In the genomic region with DNA sequence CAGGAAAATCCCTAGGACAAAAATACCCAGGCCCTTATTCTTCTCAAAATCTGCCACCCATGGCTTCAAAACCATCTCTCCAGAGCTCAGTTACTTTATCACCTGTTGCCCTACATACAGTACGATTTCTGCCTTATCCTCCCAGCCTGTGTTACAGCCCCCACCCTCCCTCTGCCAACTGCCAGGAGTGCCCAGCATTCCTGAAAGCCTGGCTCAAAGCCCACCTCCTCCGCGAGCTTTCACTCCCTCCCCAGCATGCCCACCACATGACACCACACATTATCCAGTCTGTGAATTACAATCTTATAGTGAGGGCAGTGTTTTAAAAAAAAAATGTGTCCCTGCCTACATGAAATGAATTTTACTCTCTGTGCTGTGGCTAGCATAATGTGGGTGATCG, we compare ENCODE assay signal across 9 mouse cellular contexts.
DNase-seq lines count a peak whose midpoint lies in the region; ATAC-seq and TF ChIP-seq lines count a peak whose summit lies in the region.
"Had no signal": no experiment of that assay in that cellular context is flagged by ENCODE, and none has a peak within 500 bp of the region (broad histone marks: within the 10 kb centered on the region; RNA-seq: fewer than 3 reads in every experiment).

No protein-coding gene starts in this region.

- no peaks in the 10 kb centered on the region for H3K9me3 ChIP-seq in forebrain, embryonic 15.5 days
- no peaks in the 10 kb centered on the region for H3K9me3 ChIP-seq in forebrain, embryonic 12.5 days
- H3K9me3 ChIP-seq in neural tube, embryonic 13.5 days: no peaks in the 10 kb centered on the region
- no peaks in the 10 kb centered on the region for H3K9me3 ChIP-seq in neural tube, embryonic 15.5 days (replicated peaks)
- H3K9me3 ChIP-seq in liver, embryonic 11.5 days (ENCODE audit: control insufficient read depth, low read length): no peaks in the 10 kb centered on the region; the same call in 1 of the 2 replicates
- no peaks in the 10 kb centered on the region for H3K9me3 ChIP-seq in kidney, embryonic 16.5 days (ENCODE audit: low read length)

- ATAC-seq in forebrain, embryonic 15.5 days (replicated peaks): peak; percentile 90
- ATAC-seq in forebrain, embryonic 12.5 days (ENCODE audit: low FRiP score): no peak
- peak; percentile 84 for ATAC-seq in neural tube, embryonic 13.5 days (ENCODE audit: low read depth)
- no peak for ATAC-seq in neural tube, embryonic 15.5 days (ENCODE audit: low FRiP score)
- no peak for ATAC-seq in liver, embryonic 11.5 days (replicated peaks; ENCODE audit: low FRiP score)
- no peak for ATAC-seq in kidney, embryonic 16.5 days (ENCODE audit: low FRiP score, low TSS enrichment)

- no peak overlapping the region for H3K4me3 ChIP-seq in forebrain, embryonic 15.5 days
- H3K4me3 ChIP-seq in forebrain, embryonic 12.5 days (replicated peaks): no peak overlapping the region
- no peak overlapping the region for H3K4me3 ChIP-seq in neural tube, embryonic 13.5 days
- no peak overlapping the region for H3K4me3 ChIP-seq in neural tube, embryonic 15.5 days (replicated peaks)
- H3K4me3 ChIP-seq in left cerebral cortex, adult 2 months: no peak overlapping the region
- H3K4me3 ChIP-seq in liver, embryonic 11.5 days (ENCODE audit: low read depth, low read length): no peak overlapping the region
- no peak overlapping the region for H3K4me3 ChIP-seq in kidney, embryonic 16.5 days (ENCODE audit: low read length)
- H3K4me3 ChIP-seq: limb, embryonic 12.5 days had no signal

- intact Hi-C loops in left cerebral cortex, adult 2 months (cut with DNase I): no loop called here

- no peaks in the 10 kb centered on the region for H3K36me3 ChIP-seq in forebrain, embryonic 15.5 days
- H3K36me3 ChIP-seq in forebrain, embryonic 12.5 days (replicated peaks): no peaks in the 10 kb centered on the region
- no peaks in the 10 kb centered on the region for H3K36me3 ChIP-seq in neural tube, embryonic 13.5 days
- H3K36me3 ChIP-seq in neural tube, embryonic 15.5 days: no peaks in the 10 kb centered on the region
- no peaks in the 10 kb centered on the region for H3K36me3 ChIP-seq in liver, embryonic 11.5 days (ENCODE audit: control insufficient read depth, insufficient read depth, low read length)
- no peaks in the 10 kb centered on the region for H3K36me3 ChIP-seq in kidney, embryonic 16.5 days (ENCODE audit: insufficient read depth, low read length)
- H3K36me3 ChIP-seq: limb, embryonic 12.5 days had no signal

- H3K4me1 ChIP-seq in forebrain, embryonic 15.5 days: peaks cover 5% of the 10 kb centered on the region; the same call in 1 of the 2 replicates
- no peaks in the 10 kb centered on the region for H3K4me1 ChIP-seq in forebrain, embryonic 12.5 days
- H3K4me1 ChIP-seq in neural tube, embryonic 13.5 days (replicated peaks): 0 out of 2 replicates have a peak, but pooled peaks cover 3% of the 10 kb centered on the region
- H3K4me1 ChIP-seq in neural tube, embryonic 15.5 days: no peaks in the 10 kb centered on the region; the same call in 1 of the 2 replicates
- no peaks in the 10 kb centered on the region for H3K4me1 ChIP-seq in liver, embryonic 11.5 days (replicated peaks; ENCODE audit: control insufficient read depth, insufficient read depth, low read length)
- no peaks in the 10 kb centered on the region for H3K4me1 ChIP-seq in kidney, embryonic 16.5 days (ENCODE audit: insufficient read depth, low read length)
- H3K4me1 ChIP-seq: limb, embryonic 12.5 days had no signal

- H3K27ac ChIP-seq in forebrain, embryonic 15.5 days (replicated peaks): no peak overlapping the region
- H3K27ac ChIP-seq in forebrain, embryonic 12.5 days: no peak overlapping the region
- no peak overlapping the region for H3K27ac ChIP-seq in neural tube, embryonic 13.5 days (replicated peaks)
- no peak overlapping the region for H3K27ac ChIP-seq in neural tube, embryonic 15.5 days (replicated peaks)
- H3K27ac ChIP-seq in left cerebral cortex, adult 2 months: no peak overlapping the region
- H3K27ac ChIP-seq in liver, embryonic 11.5 days (ENCODE audit: low read depth, low read length): no peak overlapping the region
- no peak overlapping the region for H3K27ac ChIP-seq in kidney, embryonic 16.5 days (ENCODE audit: low read length)
- H3K27ac ChIP-seq: limb, embryonic 12.5 days had no signal

- no peak overlapping the region for H3K9ac ChIP-seq in forebrain, embryonic 15.5 days (replicated peaks)
- no peak overlapping the region for H3K9ac ChIP-seq in forebrain, embryonic 12.5 days
- H3K9ac ChIP-seq in neural tube, embryonic 13.5 days: no peak overlapping the region
- no peak overlapping the region for H3K9ac ChIP-seq in neural tube, embryonic 15.5 days (replicated peaks)
- no peak overlapping the region for H3K9ac ChIP-seq in liver, embryonic 11.5 days (ENCODE audit: low read depth, low read length)
- H3K9ac ChIP-seq in kidney, embryonic 16.5 days (replicated peaks; ENCODE audit: low read length): no peak overlapping the region
- H3K9ac ChIP-seq: limb, embryonic 12.5 days had no signal

- peak; percentile 20 to 34 for DNase-seq in left cerebral cortex, adult 2 months (ENCODE audit: extremely low spot score in 1 of 2, low spot score in 2 of 2)
- DNase-seq in right cerebral cortex, postnatal 36 days (ENCODE audit: low spot score in 2 of 2): peak; percentile 50 to 51
- no peak for DNase-seq in liver, embryonic 11.5 days (ENCODE audit: low spot score)

- no peak overlapping the region for H3K4me2 ChIP-seq in forebrain, embryonic 15.5 days (replicated peaks)
- H3K4me2 ChIP-seq in forebrain, embryonic 12.5 days: no peak overlapping the region
- no peak overlapping the region for H3K4me2 ChIP-seq in neural tube, embryonic 13.5 days
- H3K4me2 ChIP-seq in neural tube, embryonic 15.5 days: no peak overlapping the region
- no peak overlapping the region for H3K4me2 ChIP-seq in liver, embryonic 11.5 days
- no peak overlapping the region for H3K4me2 ChIP-seq in kidney, embryonic 16.5 days (replicated peaks; ENCODE audit: low read depth, low read length)
- H3K4me2 ChIP-seq: limb, embryonic 12.5 days had no signal

- WGBS in forebrain, embryonic 15.5 days: 19% methylated on average over 4 of the region's 4 CpGs
- WGBS in forebrain, embryonic 12.5 days: 81% methylated on average over 4 of the region's 4 CpGs
- WGBS in neural tube, embryonic 13.5 days: 68% methylated on average over 4 of the region's 4 CpGs
- 50% methylated on average over 4 of the region's 4 CpGs for WGBS in neural tube, embryonic 15.5 days
- WGBS in liver, embryonic 11.5 days: 83% methylated on average over 4 of the region's 4 CpGs
- WGBS in kidney, embryonic 16.5 days: 59% methylated on average over 4 of the region's 4 CpGs

- no peaks in the 10 kb centered on the region for H3K27me3 ChIP-seq in forebrain, embryonic 15.5 days
- H3K27me3 ChIP-seq in forebrain, embryonic 12.5 days: no peaks in the 10 kb centered on the region
- no peaks in the 10 kb centered on the region for H3K27me3 ChIP-seq in neural tube, embryonic 13.5 days
- no peaks in the 10 kb centered on the region for H3K27me3 ChIP-seq in neural tube, embryonic 15.5 days (replicated peaks)
- H3K27me3 ChIP-seq in liver, embryonic 11.5 days (replicated peaks; ENCODE audit: control insufficient read depth, insufficient read depth, low read length): no peaks in the 10 kb centered on the region
- H3K27me3 ChIP-seq in kidney, embryonic 16.5 days (ENCODE audit: insufficient read depth, low read length): no peaks in the 10 kb centered on the region
- H3K27me3 ChIP-seq: limb, embryonic 12.5 days had no signal

- no peak for TF ChIP-seq CTCF in left cerebral cortex, adult 2 months (IDR thresholded peaks at IDR 0.05)

Comparison
In these comparisons a context has a peak if more than half of its experiments do, and no peak if none do; other contexts are left out.
1. ATAC-seq: peak in forebrain, embryonic 15.5 days (single experiment) and neural tube, embryonic 13.5 days (single experiment); none in forebrain, embryonic 12.5 days (single experiment), neural tube, embryonic 15.5 days (single experiment), liver, embryonic 11.5 days (single experiment) and kidney, embryonic 16.5 days (single experiment).